Mouse (Mus musculus): ENCODE results near the gene Lamc2. TPM values are rescaled to one million over a fixed set of nuclear protein-coding genes. Genes with fewer than 3 reads are reported as not detected.

Lamc2 gene
- polyA plus RNA-seq, 1 experiment from 2014 or later = 6.3 TPM

- H3K4me2 ChIP-seq (replicated peaks) = no peak overlapping the region
- H3K4me1 ChIP-seq = peaks cover 10% of the 10 kb centered on the region
- no peaks in the 10 kb centered on the region for H3K36me3 ChIP-seq
- H3K9me3 ChIP-seq = no peaks in the 10 kb centered on the region
- H3K9ac ChIP-seq = no peak overlapping the region
- no peak for ATAC-seq (ENCODE audit: low FRiP score, low read depth)
- WGBS = 40% methylated on average over 9 of the region's 9 CpGs
- H3K4me3 ChIP-seq = no peak overlapping the region
- H3K27me3 ChIP-seq = no peaks in the 10 kb centered on the region
- H3K27ac ChIP-seq = peak overlapping the region; percentile 39; the same call in 1 of the 2 replicates
These were observed 84.8 kb downstream of the Lamc2 start for GRCm38 (mm10) chr1:153101327-153101880.

GRCm38 (mm10) chr1:153100912-153101311, 85.3 kb downstream of the Lamc2 start:
- Histone ChIP-seq H3K4me2 (replicated peaks) (no peak overlapping the region), H3K27ac (peak overlapping the region; percentile 39; the same call in 1 of the 2 replicates)
- ATAC-seq (ENCODE audit: low FRiP score, low read depth) = no peak

GRCm38 (mm10) chr1:153098586-153098985, 87.7 kb downstream of the Lamc2 start:
- no peak overlapping the region for H3K9ac ChIP-seq
- no peaks in the 10 kb centered on the region for H3K9me3 ChIP-seq
- WGBS = 57% methylated on average over 11 of the region's 11 CpGs
- no peak for ATAC-seq (ENCODE audit: low FRiP score, low read depth)
- H3K4me3 ChIP-seq = no peak overlapping the region
- H3K27me3 ChIP-seq = no peaks in the 10 kb centered on the region
- peaks cover 12% of the 10 kb centered on the region for H3K4me1 ChIP-seq
- H3K27ac ChIP-seq = no peak overlapping the region
- no peaks in the 10 kb centered on the region for H3K36me3 ChIP-seq
- no peak overlapping the region for H3K4me2 ChIP-seq (replicated peaks)

More at GRCm38 (mm10) chr1:153100912-153101311, 85.3 kb downstream of the Lamc2 start:
- no peaks in the 10 kb centered on the region for H3K27me3 ChIP-seq
- peaks cover 15% of the 10 kb centered on the region for H3K4me1 ChIP-seq
- H3K4me3 ChIP-seq = no peak overlapping the region
- H3K36me3 ChIP-seq = no peaks in the 10 kb centered on the region
- no peak overlapping the region for H3K9ac ChIP-seq
- no peaks in the 10 kb centered on the region for H3K9me3 ChIP-seq
- WGBS = 58% methylated on average over 9 of the region's 9 CpGs

GRCm38 (mm10) chr1:153097017-153097675, 89.1 kb downstream of the Lamc2 start:
- 88% methylated on average over 6 of the region's 6 CpGs for WGBS
- Histone ChIP-seq H3K4me2 (replicated peaks) (no peak overlapping the region), H3K27me3 (no peaks in the 10 kb centered on the region), H3K4me1 (peaks cover 12% of the 10 kb centered on the region), H3K36me3 (no peaks in the 10 kb centered on the region), H3K4me3 (no peak overlapping the region), H3K9me3 (no peaks in the 10 kb centered on the region), H3K27ac (no peak overlapping the region), H3K9ac (no peak overlapping the region)
- no peak for ATAC-seq (ENCODE audit: low FRiP score, low read depth)

GRCm38 (mm10) chr1:153095826-153096727, 90.2 kb downstream of the Lamc2 start:
- ATAC-seq (ENCODE audit: low FRiP score, low read depth) = no peak
- no peak overlapping the region for H3K4me2 ChIP-seq (replicated peaks)
- H3K27me3 ChIP-seq = no peaks in the 10 kb centered on the region
- H3K9me3 ChIP-seq = no peaks in the 10 kb centered on the region
- 9% methylated on average over 16 of the region's 16 CpGs for WGBS
- no peak overlapping the region for H3K27ac ChIP-seq
- H3K4me3 ChIP-seq = no peak overlapping the region
- no peaks in the 10 kb centered on the region for H3K36me3 ChIP-seq
- peaks cover 18% of the 10 kb centered on the region for H3K4me1 ChIP-seq
- H3K9ac ChIP-seq = no peak overlapping the region

- no peaks in the 10 kb centered on the region for H3K27me3 ChIP-seq
- ATAC-seq (ENCODE audit: low FRiP score, low read depth) = no peak
- 61% methylated on average over 6 of the region's 6 CpGs for WGBS
- H3K36me3 ChIP-seq = no peaks in the 10 kb centered on the region
- no peak overlapping the region for H3K4me2 ChIP-seq (replicated peaks)
- H3K4me3 ChIP-seq = no peak overlapping the region
- H3K27ac ChIP-seq = no peak overlapping the region
- H3K9ac ChIP-seq = no peak overlapping the region
- H3K9me3 ChIP-seq = no peaks in the 10 kb centered on the region
- H3K4me1 ChIP-seq = peaks cover 18% of the 10 kb centered on the region
These were observed 90.9 kb downstream of the Lamc2 start for GRCm38 (mm10) chr1:153095328-153095727.

GRCm38 (mm10) chr1:153094226-153095076, 91.8 kb downstream of the Lamc2 start:
- Histone ChIP-seq H3K4me2 (replicated peaks) (no peak overlapping the region), H3K36me3 (no peaks in the 10 kb centered on the region), H3K4me1 (peaks cover 18% of the 10 kb centered on the region), H3K27ac (no peak overlapping the region), H3K9ac (no peak overlapping the region), H3K4me3 (no peak overlapping the region), H3K27me3 (no peaks in the 10 kb centered on the region), H3K9me3 (no peaks in the 10 kb centered on the region)
- ATAC-seq (ENCODE audit: low FRiP score, low read depth) = no peak
- WGBS = 41% methylated on average over 12 of the region's 12 CpGs

GRCm38 (mm10) chr1:153093581-153093980, 92.7 kb downstream of the Lamc2 start:
- H3K4me3 ChIP-seq = no peak overlapping the region
- no peak overlapping the region for H3K4me2 ChIP-seq (replicated peaks)
- no peak overlapping the region for H3K9ac ChIP-seq
- no peak for ATAC-seq (ENCODE audit: low FRiP score, low read depth)
- no peaks in the 10 kb centered on the region for H3K9me3 ChIP-seq
- peaks cover 18% of the 10 kb centered on the region for H3K4me1 ChIP-seq
- H3K27me3 ChIP-seq = no peaks in the 10 kb centered on the region
- 61% methylated on average over 4 of the region's 4 CpGs for WGBS
- H3K27ac ChIP-seq = no peak overlapping the region
- H3K36me3 ChIP-seq = no peaks in the 10 kb centered on the region

GRCm38 (mm10) chr1:153093172-153093571, 93.1 kb downstream of the Lamc2 start:
- no peak for ATAC-seq (ENCODE audit: low FRiP score, low read depth)
- Histone ChIP-seq H3K36me3 (no peaks in the 10 kb centered on the region), H3K9me3 (no peaks in the 10 kb centered on the region), H3K4me3 (no peak overlapping the region), H3K4me2 (replicated peaks) (no peak overlapping the region), H3K27me3 (no peaks in the 10 kb centered on the region), H3K4me1 (peaks cover 18% of the 10 kb centered on the region), H3K27ac (no peak overlapping the region), H3K9ac (no peak overlapping the region)
- WGBS = 68% methylated on average over 5 of the region's 5 CpGs

- Histone ChIP-seq H3K27me3 (no peaks in the 10 kb centered on the region), H3K27ac (no peak overlapping the region), H3K4me1 (peaks cover 18% of the 10 kb centered on the region), H3K4me3 (no peak overlapping the region), H3K36me3 (no peaks in the 10 kb centered on the region), H3K4me2 (replicated peaks) (no peak overlapping the region), H3K9ac (no peak overlapping the region), H3K9me3 (no peaks in the 10 kb centered on the region)
- ATAC-seq (ENCODE audit: low FRiP score, low read depth) = peak; percentile 45; the same call in 1 of the 2 replicates
- WGBS = 58% methylated on average over 5 of the region's 5 CpGs
These were observed 93.8 kb downstream of the Lamc2 start for GRCm38 (mm10) chr1:153092237-153092975.

All from limb, embryonic 13.5 days (tissue).